Mouse (Mus musculus): ENCODE measurements around the gene Slx1b. TPM values are rescaled to one million over a fixed set of nuclear protein-coding genes. Genes with fewer than 3 reads are reported as not detected.
"Not testable (repeated sequence)": the region's sequence is repeated elsewhere in the genome, so short reads cannot be mapped to it uniquely, and the experiment has no call there.

The Slx1b gene
- 1 to 10 TPM; 2.7 to 3.3 TPM for total RNA-seq (2021)
- long read RNA-seq, experiment 1, partial matches to known transcripts, result 1 of 4 reads
- long read RNA-seq, experiment 1, other reads (novel, unspliced or antisense), result 0 of 4 reads
- long read RNA-seq, experiment 2, partial matches to known transcripts, result 0 of 9 reads
- long read RNA-seq, experiment 2, other reads (novel, unspliced or antisense), result 3 of 9 reads

- intact Hi-C loops (cut with DNase I), result loop anchor here (2.0 to 10.0 kb wide), 2 partner anchors 117 to 191 kb away; partner anchors contain the start of gene Atxn2l
- DNase-seq, result peak; percentile 97
- peak; percentile 92 for TF ChIP-seq CTCF (IDR thresholded peaks at IDR 0.05)
Observed at GRCm38 (mm10) chr7:126695631-126696207, at the start of gene Slx1b. Slx1b (minus strand) TSS chr7:126695784.

GRCm38 (mm10) chr7:126741964-126742482 is 46.4 kb upstream of the Slx1b start:
- Histone ChIP-seq H3K27ac (no peak overlapping the region), H3K4me3 (no peak overlapping the region)
- no peak for TF ChIP-seq CTCF (IDR thresholded peaks at IDR 0.05)
- intact Hi-C loops (cut with DNase I), result no loop called here
- DNase-seq, result no peak

More at GRCm38 (mm10) chr7:126695631-126696207, at the start of gene Slx1b:
- Histone ChIP-seq H3K4me3 (peak within 1 kb of the TSS; percentile 99), H3K27ac (peak within 1 kb of the TSS; percentile 96)

GRCm38 (mm10) chr7:126741452-126741851 is 45.9 kb upstream of the Slx1b start:
- DNase-seq, result no peak
- Histone ChIP-seq H3K4me3 (no peak overlapping the region), H3K27ac (no peak overlapping the region)
- TF ChIP-seq CTCF (IDR thresholded peaks at IDR 0.05), result no peak
- intact Hi-C loops (cut with DNase I), result no loop called here

- TF ChIP-seq CTCF (IDR thresholded peaks at IDR 0.05), result no peak
- H3K27ac ChIP-seq, result no peak overlapping the region
- intact Hi-C loops (cut with DNase I), result no loop called here
- DNase-seq, result no peak
- H3K4me3 ChIP-seq, result no peak overlapping the region
Observed at GRCm38 (mm10) chr7:126740977-126741376, 45.4 kb upstream of the Slx1b start.

GRCm38 (mm10) chr7:126740132-126740735 is 44.6 kb upstream of the Slx1b start:
- no peak for DNase-seq
- no peak for TF ChIP-seq CTCF (IDR thresholded peaks at IDR 0.05)
- Histone ChIP-seq H3K4me3 (no peak overlapping the region), H3K27ac (no peak overlapping the region)
- intact Hi-C loops (cut with DNase I), result no loop called here

GRCm38 (mm10) chr7:126739551-126739950 is 44.0 kb upstream of the Slx1b start:
- no peak for TF ChIP-seq CTCF (IDR thresholded peaks at IDR 0.05)
- H3K4me3 ChIP-seq, result no peak overlapping the region
- H3K27ac ChIP-seq, result no peak overlapping the region
- DNase-seq, result no peak
- intact Hi-C loops (cut with DNase I), result no loop called here

- H3K4me3 ChIP-seq, result no peak overlapping the region
- intact Hi-C loops (cut with DNase I), result no loop called here
- no peak for DNase-seq
- H3K27ac ChIP-seq, result no peak overlapping the region
- TF ChIP-seq CTCF (IDR thresholded peaks at IDR 0.05), result no peak
Observed at GRCm38 (mm10) chr7:126736122-126736521, 40.5 kb upstream of the Slx1b start.

GRCm38 (mm10) chr7:126730256-126730789 is 34.7 kb upstream of the Slx1b start:
- H3K27ac ChIP-seq; intact Hi-C loops (cut with DNase I); H3K4me3 ChIP-seq; DNase-seq: not testable (repeated sequence)

GRCm38 (mm10) chr7:126725667-126726066 is 30.1 kb upstream of the Slx1b start:
- Histone ChIP-seq H3K4me3 (no peak overlapping the region), H3K27ac (no peak overlapping the region)
- DNase-seq, result no peak
- intact Hi-C loops (cut with DNase I), result no loop called here
- no peak for TF ChIP-seq CTCF (IDR thresholded peaks at IDR 0.05)

GRCm38 (mm10) chr7:126725077-126725476 is 29.5 kb upstream of the Slx1b start:
- H3K27ac ChIP-seq, result no peak overlapping the region
- H3K4me3 ChIP-seq, result no peak overlapping the region
- TF ChIP-seq CTCF (IDR thresholded peaks at IDR 0.05), result no peak
- intact Hi-C loops (cut with DNase I), result no loop called here
- DNase-seq, result no peak

GRCm38 (mm10) chr7:126721635-126722034 is 26.1 kb upstream of the Slx1b start:
- Histone ChIP-seq H3K4me3 (no peak overlapping the region), H3K27ac (no peak overlapping the region)
- no peak for DNase-seq
- intact Hi-C loops (cut with DNase I), result no loop called here
- TF ChIP-seq CTCF (IDR thresholded peaks at IDR 0.05), result no peak

GRCm38 (mm10) chr7:126718787-126719337 is 23.3 kb upstream of the Slx1b start:
- peak; percentile 2; the same call in 1 of the 2 replicates for TF ChIP-seq CTCF (IDR thresholded peaks at IDR 0.05)
- Histone ChIP-seq H3K4me3 (no peak overlapping the region), H3K27ac (no peak overlapping the region)
- DNase-seq, result no peak
- intact Hi-C loops (cut with DNase I), result no loop called here

- no peak for TF ChIP-seq CTCF (IDR thresholded peaks at IDR 0.05)
- no peak overlapping the region for H3K27ac ChIP-seq
- intact Hi-C loops (cut with DNase I), result no loop called here
Observed at GRCm38 (mm10) chr7:126717566-126717965, 22.0 kb upstream of the Slx1b start.

More at GRCm38 (mm10) chr7:126717566-126717965, 22.0 kb upstream of the Slx1b start:
- H3K4me3 ChIP-seq, result no peak overlapping the region
- no peak for DNase-seq

Measured in gastrocnemius, adult 2 months (tissue).